Mouse (Mus musculus) MEL (cell line): ENCODE data around the gene Kcnj1. TPM values are rescaled to one million over a fixed set of nuclear protein-coding genes. Genes with fewer than 3 reads are reported as not detected.

Experiments
- DNase-seq: peaks from one replicate; pipeline ENCODE4 v3.0.0; 2011; ENCODE audit warnings: low read depth, low spot score
- H3K27ac ChIP-seq: 2 replicates; pipeline ENCODE4 v1.5.1; 2012; ENCODE audit warnings: low read depth, mild to moderate bottlenecking, control low read depth, low read length, moderate library complexity; ENCODE audit not compliant: control insufficient read depth
- H3K27me3 ChIP-seq, 2 experiments: fragments of 150-350 bp in 1 of 2; sonication (generic) in 1 of 2; 2 replicates each; pipeline ENCODE4 v1.6.1; 2012; ENCODE audit warnings: low read length in 2 of 2, mild to moderate bottlenecking in 2 of 2, improper control_type of control experiment in 1 of 2, moderate library complexity in 1 of 2; ENCODE audit not compliant: insufficient read depth in 2 of 2, control insufficient read depth in 1 of 2
- H3K36me3 ChIP-seq, 2 experiments: 2 replicates each; pipeline ENCODE4 v1.6.1; 2012 to 2014; ENCODE audit warnings: low read length in 2 of 2, improper control_type of control experiment in 1 of 2, inconsistent platforms in 1 of 2, mild to moderate bottlenecking in 1 of 2; ENCODE audit not compliant: insufficient read depth in 2 of 2, control insufficient read depth in 1 of 2
- H3K4me1 ChIP-seq, 2 experiments: fragments of 150-350 bp in 1 of 2; sonication (generic) in 1 of 2; 2 replicates each; pipeline ENCODE4 v1.6.1; 2012; ENCODE audit warnings: low read length in 2 of 2, improper control_type of control experiment in 1 of 2, mild to moderate bottlenecking in 1 of 2; ENCODE audit not compliant: insufficient read depth in 2 of 2, control insufficient read depth in 1 of 2
- H3K4me3 ChIP-seq, 2 experiments: fragments of 150-350 bp in 1 of 2; sonication (generic) in 1 of 2; 2 replicates each; pipeline ENCODE4 v1.5.1; 2012; ENCODE audit warnings: low read depth in 2 of 2, low read length in 2 of 2, mild to moderate bottlenecking in 2 of 2, moderate library complexity in 2 of 2, control low read depth in 1 of 2, improper control_type of control experiment in 1 of 2; ENCODE audit not compliant: control insufficient read depth in 1 of 2, insufficient read depth in 1 of 2
- H3K79me2 ChIP-seq: 2 replicates; pipeline ENCODE4 v1.6.1; 2012; ENCODE audit warnings: mild to moderate bottlenecking, low read length, moderate library complexity; ENCODE audit not compliant: control insufficient read depth, poor library complexity, insufficient read depth
- H3K9ac ChIP-seq: 2 replicates; pipeline ENCODE4 v1.6.1; 2012; ENCODE audit warnings: low read depth, mild to moderate bottlenecking, control low read depth, low read length, moderate library complexity; ENCODE audit not compliant: control insufficient read depth, poor library complexity, severe bottlenecking
- H3K9me3 ChIP-seq: fragments of 150-350 bp; sonication (generic); replicated peaks from 2 replicates; pipeline ENCODE4 v1.6.1; 2012; ENCODE audit warnings: mild to moderate bottlenecking, low read length, improper control_type of control experiment, moderate library complexity; ENCODE audit not compliant: insufficient read depth
- CHD1 ChIP-seq: IDR thresholded peaks from 2 replicates; pipeline ENCODE4 v1.6.1; 2012; ENCODE audit warnings: low read depth, mild to moderate bottlenecking, inconsistent platforms, low read length, improper control_type of control experiment
- CTCF ChIP-seq, 3 experiments: IDR thresholded peaks in 2 of 3; conservative IDR thresholded peaks in 1 of 3; 2 replicates each; pipeline ENCODE4 v1.5.1; 2011 to 2012; ENCODE audit warnings: low read length in 3 of 3, low read depth in 2 of 3, mild to moderate bottlenecking in 2 of 3, improper control_type of control experiment in 1 of 3, inconsistent platforms in 1 of 3, mixed read lengths in 1 of 3, moderate library complexity in 1 of 3; ENCODE audit not compliant: control insufficient read depth in 1 of 3, insufficient read depth in 1 of 3, poor library complexity in 1 of 3, severe bottlenecking in 1 of 3
- E2F4 ChIP-seq: IDR thresholded peaks from 2 replicates; pipeline ENCODE4 v1.6.1; 2011; ENCODE audit warnings: low read depth, low read length, improper control_type of control experiment, borderline replicate concordance
- EP300 ChIP-seq, 2 experiments: IDR thresholded peaks; 2 replicates each; pipeline ENCODE4 v1.6.1; 2011; ENCODE audit warnings: improper control_type of control experiment in 2 of 2, low read length in 2 of 2, low read depth in 1 of 2, mild to moderate bottlenecking in 1 of 2
- GATA1 ChIP-seq: IDR thresholded peaks from 2 replicates; pipeline ENCODE4 v1.6.1; 2011; ENCODE audit warnings: low read depth, low read length, improper control_type of control experiment
- HCFC1 ChIP-seq: IDR thresholded peaks from 2 replicates; pipeline ENCODE4 v1.6.1; 2012; ENCODE audit warnings: low read depth, mild to moderate bottlenecking, inconsistent platforms, low read length, improper control_type of control experiment, moderate library complexity
- MAFK ChIP-seq: IDR thresholded peaks from 2 replicates; pipeline ENCODE4 v1.6.1; 2011; ENCODE audit warnings: low read depth, mild to moderate bottlenecking, low read length, improper control_type of control experiment, borderline replicate concordance
- MEF2A ChIP-seq: IDR thresholded peaks from 2 replicates; pipeline ENCODE4 v1.6.1; 2014; ENCODE audit warnings: low read depth, mild to moderate bottlenecking, inconsistent platforms, low read length, improper control_type of control experiment; ENCODE audit not compliant: poor library complexity, insufficient replicate concordance, severe bottlenecking; ENCODE audit errors: extremely low read depth
- POLR2AphosphoS2 ChIP-seq: IDR thresholded peaks from 2 replicates; pipeline ENCODE4 v1.6.1; 2011; ENCODE audit warnings: low read length, improper control_type of control experiment
- POLR2AphosphoS5 ChIP-seq: IDR thresholded peaks from 2 replicates; pipeline ENCODE4 v1.6.1; 2012; ENCODE audit warnings: low read depth, borderline replicate concordance, mild to moderate bottlenecking, inconsistent platforms, low read length, moderate library complexity, mixed read lengths
- RCOR1 ChIP-seq: IDR thresholded peaks from 2 replicates; pipeline ENCODE4 v1.6.1; 2012; ENCODE audit warnings: low read depth, mild to moderate bottlenecking, inconsistent platforms, low read length, improper control_type of control experiment
- SIN3A ChIP-seq: IDR thresholded peaks from 2 replicates; pipeline ENCODE4 v1.6.1; 2012; ENCODE audit warnings: low read length, improper control_type of control experiment, inconsistent platforms
- TCF12 ChIP-seq: IDR thresholded peaks from 2 replicates; pipeline ENCODE4 v1.6.1; 2014; ENCODE audit warnings: low read depth, mild to moderate bottlenecking, inconsistent platforms, low read length, improper control_type of control experiment, moderate library complexity
- USF1 ChIP-seq: IDR thresholded peaks from 2 replicates; pipeline ENCODE4 v1.6.1; 2014; ENCODE audit warnings: low read depth, mild to moderate bottlenecking, inconsistent platforms, low read length, improper control_type of control experiment, moderate library complexity
- ZMIZ1 ChIP-seq: IDR thresholded peaks from 2 replicates; pipeline ENCODE4 v1.6.1; 2012; ENCODE audit warnings: low read depth, mild to moderate bottlenecking, inconsistent platforms, low read length, improper control_type of control experiment, moderate library complexity
- polyA plus RNA-seq, 2 experiments: library from polyadenylated mRNA; stranded (reverse) in 1 of 2; unstranded in 1 of 2; fragments of >175 nt in 1 of 2; fragments of >200 nt in 1 of 2; gene quantifications; 2 replicates each; pipeline versions ENCODE4 v1.2.1 to v1.2.4; 2012; ENCODE audit warnings: low replicate concordance in 2 of 2, low read depth in 1 of 2; ENCODE audit not compliant: insufficient read length in 2 of 2, insufficient read depth in 1 of 2, missing spikeins in 1 of 2
- total RNA-seq: library from RNA; depleted of rRNA; stranded (reverse); fragments of 300-350 nt; gene quantifications from 2 replicates; pipeline ENCODE4 v1.2.3, GENCODE M21; 2012

Gene Kcnj1
- total and polyA plus RNA-seq, 3 experiments, result not detected

- Histone ChIP-seq H3K9ac (no peak overlapping the region), H3K79me2 (no peaks in the 10 kb centered on the region), H3K27ac (no peak overlapping the region), H3K9me3 (no peaks in the 10 kb centered on the region), H3K4me3 (no peak overlapping the region), H3K36me3 (peaks cover 0 to 2% of the 10 kb centered on the region in 2 experiments; a peak in 1 of 4 replicates), H3K4me1 (0 out of 4 replicates have a peak, but pooled peaks cover 0 to 7% of the 10 kb centered on the region in 2 experiments)
- TF ChIP-seq TCF12 (no peak), CHD1 (no peak), ZMIZ1 (no peak), MEF2A (no peak), USF1 (no peak), RCOR1 (no peak), EP300 (IDR thresholded peaks at IDR 0.05; ENCODE audit: low read depth in 1 of 2, low read length in 2 of 2) (no peak), GATA1 (no peak), HCFC1 (no peak), POLR2AphosphoS2 (no peak), E2F4 (no peak), MAFK (no peak), POLR2AphosphoS5 (no peak)
- TF ChIP-seq, all 39 proteins: peak for 0
- no peaks in the 10 kb centered on the region for H3K27me3 ChIP-seq
- no peak for DNase-seq
Measured at GRCm38 (mm10) chr9:32443115-32443514, 70.8 kb downstream of the Kcnj1 start.

GRCm38 (mm10) chr9:32443817-32444216 is 71.5 kb downstream of the Kcnj1 start:
- Histone ChIP-seq H3K27me3 (no peaks in the 10 kb centered on the region), H3K9ac (no peak overlapping the region), H3K79me2 (no peaks in the 10 kb centered on the region), H3K9me3 (no peaks in the 10 kb centered on the region), H3K36me3 (peaks cover 0 to 2% of the 10 kb centered on the region in 2 experiments; a peak in 1 of 4 replicates), H3K4me1 (0 out of 4 replicates have a peak, but pooled peaks cover 0 to 7% of the 10 kb centered on the region in 2 experiments), H3K27ac (no peak overlapping the region), H3K4me3 (no peak overlapping the region)
- no peak for TF ChIP-seq CTCF (IDR thresholded peaks at IDR 0.05 in 2 of 3, conservative IDR thresholded peaks at IDR 0.05 in 1 of 3; ENCODE audit: control insufficient read depth in 1 of 3, insufficient read depth in 1 of 3, low read depth in 2 of 3, low read length in 3 of 3, poor library complexity in 1 of 3, severe bottlenecking in 1 of 3)
- TF ChIP-seq SIN3A, result no peak
- no peak for TF ChIP-seq ZMIZ1
- no peak for DNase-seq
